Mouse (Mus musculus) macrophage (primary cell): ENCODE results near the gene Tubgcp2. TPM values are rescaled to one million over a fixed set of nuclear protein-coding genes. Genes with fewer than 3 reads are reported as not detected.

Source experiments
- H3K27ac ChIP-seq: fragments of 350-480 bp; formaldehyde crosslinking; 2 replicates; pipeline ENCODE4 v1.9.0; 2021
- H3K36me3 ChIP-seq: fragments of 350-480 bp; formaldehyde crosslinking; 2 replicates; pipeline ENCODE4 v1.9.0; 2021; ENCODE audit errors: inconsistent target
- H3K4me3 ChIP-seq: fragments of 350-480 bp; formaldehyde crosslinking; 2 replicates; pipeline ENCODE4 v1.9.0; 2021; ENCODE audit errors: inconsistent target
- H3K79me2 ChIP-seq: fragments of 350-480 bp; formaldehyde crosslinking; 2 replicates; pipeline ENCODE4 v1.9.0; 2021; ENCODE audit errors: inconsistent target
- WGBS: methylation state at CpG from one replicate; pipeline ENCODE4 v1.1.7; 2026; ENCODE audit warnings: inconsistent platforms; ENCODE audit not compliant: missing documents; 5-methylcytosine and 5-hydroxymethylcytosine counted together
- polyA plus RNA-seq: library from polyadenylated mRNA; stranded (reverse); fragments of 250-400 nt; gene quantifications from 3 replicates; pipeline ENCODE4 v1.2.4, GENCODE M21; 2018; ENCODE audit warnings: inconsistent platforms

Tubgcp2 gene
- polyA plus RNA-seq, 1 experiment from 2014 or later, result 21.1 TPM

- Histone ChIP-seq H3K27ac (no peak overlapping the region), H3K4me3 (no peak overlapping the region), H3K79me2 (no peaks in the 10 kb centered on the region), H3K36me3 (no peaks in the 10 kb centered on the region)
- WGBS, result 6% methylated on average over 11 of the region's 11 CpGs
Observed at GRCm38 (mm10) chr7:139957437-139957836, 79.0 kb downstream of the Tubgcp2 start.

DNA sequence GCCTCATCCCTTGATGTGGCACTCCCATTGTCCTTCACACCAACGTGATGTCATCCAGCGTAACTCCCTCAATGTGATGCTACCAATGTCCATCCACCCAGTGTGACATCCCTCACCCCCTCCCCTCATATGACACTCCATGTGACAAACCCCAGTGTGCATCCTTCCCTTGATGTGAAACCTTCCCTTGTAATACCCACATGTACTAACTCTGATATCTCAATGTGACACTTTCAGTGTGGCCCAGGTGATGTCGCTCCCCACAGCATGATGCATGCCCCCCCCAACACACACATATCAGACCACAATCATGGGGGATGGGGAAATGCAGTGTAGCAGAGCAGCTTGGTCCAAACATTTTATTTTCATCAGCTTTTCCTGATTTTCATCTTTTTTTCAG is 79.8 kb downstream of the Tubgcp2 start:
- no peak overlapping the region for H3K27ac ChIP-seq
- no peak overlapping the region for H3K4me3 ChIP-seq
- H3K79me2 ChIP-seq, result no peaks in the 10 kb centered on the region; the same call in 1 of the 2 replicates
- H3K36me3 ChIP-seq, result no peaks in the 10 kb centered on the region
- WGBS, result 92% methylated on average over 3 of the region's 3 CpGs

- WGBS, result 98% methylated on average over 4 of the region's 4 CpGs
Observed at GRCm38 (mm10) chr7:139955505-139955904, 81.0 kb downstream of the Tubgcp2 start.

DNA sequence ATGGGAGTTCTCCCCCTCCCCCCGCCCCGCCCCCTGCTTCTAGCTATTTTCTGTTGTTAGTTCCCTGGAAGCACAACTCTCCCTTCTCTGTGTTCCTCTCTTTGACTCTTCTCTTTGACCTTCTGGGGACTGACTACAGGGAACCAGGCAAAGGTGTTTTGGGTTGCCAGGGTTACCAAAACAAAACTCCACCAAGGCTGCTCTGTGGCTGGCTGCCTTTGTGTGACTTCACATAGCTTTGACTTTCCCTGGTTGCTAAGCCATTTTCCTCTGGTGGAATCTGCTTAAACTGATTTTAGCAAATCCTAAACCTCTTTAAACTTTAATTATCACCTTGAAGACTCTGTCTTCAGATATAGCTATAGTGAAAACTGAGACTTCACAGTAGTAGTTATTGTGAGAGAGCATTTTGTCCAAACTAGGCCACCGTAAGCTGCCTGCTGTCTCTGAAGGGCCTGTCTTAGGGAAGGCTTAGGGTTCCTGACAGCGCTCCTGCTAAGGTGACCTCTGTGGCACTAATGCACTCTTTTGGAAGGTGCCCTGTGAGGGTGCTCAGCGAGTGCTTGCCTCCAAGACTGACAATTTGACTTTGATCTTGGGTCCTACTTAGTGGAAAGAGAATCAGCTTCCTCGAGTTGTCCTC is 84.4 kb downstream of the Tubgcp2 start:
- Histone ChIP-seq H3K4me3 (no peak overlapping the region), H3K79me2 (no peaks in the 10 kb centered on the region; the same call in 1 of the 2 replicates), H3K27ac (no peak overlapping the region), H3K36me3 (no peaks in the 10 kb centered on the region)
- 88% methylated on average over 6 of the region's 6 CpGs for WGBS

More at GRCm38 (mm10) chr7:139955505-139955904, 81.0 kb downstream of the Tubgcp2 start:
- Histone ChIP-seq H3K4me3 (no peak overlapping the region), H3K36me3 (no peaks in the 10 kb centered on the region), H3K27ac (no peak overlapping the region), H3K79me2 (no peaks in the 10 kb centered on the region; the same call in 1 of the 2 replicates)

- WGBS, result 5% methylated on average over 13 of the region's 16 CpGs
- H3K79me2 ChIP-seq, result no peaks in the 10 kb centered on the region; the same call in 1 of the 2 replicates
- peak overlapping the region; percentile 86 for H3K4me3 ChIP-seq
- peak overlapping the region; percentile 49 for H3K27ac ChIP-seq
- H3K36me3 ChIP-seq, result no peaks in the 10 kb centered on the region
Observed at GRCm38 (mm10) chr7:139951079-139951478, 85.4 kb downstream of the Tubgcp2 start.

DNA sequence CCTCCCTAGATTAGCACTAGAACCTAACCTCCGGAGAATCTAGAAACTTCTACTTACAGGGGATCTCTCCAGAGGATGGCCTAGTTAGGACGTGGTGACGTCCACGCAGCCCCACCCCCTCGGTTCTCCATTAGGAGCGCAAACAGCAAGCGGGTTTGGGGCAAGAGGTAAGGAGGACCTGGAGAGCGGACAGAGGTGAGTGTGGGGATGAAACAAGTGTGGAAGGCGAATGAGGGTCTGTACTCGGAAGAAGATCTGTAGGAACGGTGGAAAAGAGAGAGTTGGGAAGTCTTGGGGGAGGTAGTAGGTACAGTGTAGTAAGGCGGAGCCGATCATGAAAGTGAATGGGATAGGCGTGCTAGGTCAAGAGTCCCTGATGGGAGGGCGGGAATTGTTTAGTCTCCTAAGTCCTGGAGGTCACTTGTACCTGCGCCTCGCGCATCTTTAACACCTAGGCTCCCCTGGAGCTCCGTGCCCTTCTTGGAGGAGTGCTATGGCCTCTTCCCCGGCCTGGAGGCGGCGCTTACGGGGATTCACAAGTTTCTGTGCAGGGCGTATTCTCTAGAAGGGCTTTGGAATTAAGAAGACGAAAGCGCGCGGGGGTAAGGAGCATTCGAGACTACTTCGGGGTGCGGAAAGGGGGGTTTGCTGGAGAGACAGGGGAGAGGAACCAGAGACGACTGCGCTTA is 86.0 kb downstream of the Tubgcp2 start:
- peak overlapping the region; percentile 49 for H3K27ac ChIP-seq
- peak overlapping the region; percentile 86 for H3K4me3 ChIP-seq
- under 1% methylated on average over 33 of the region's 33 CpGs for WGBS
- no peaks in the 10 kb centered on the region; the same call in 1 of the 2 replicates for H3K79me2 ChIP-seq
- H3K36me3 ChIP-seq, result no peaks in the 10 kb centered on the region

- Histone ChIP-seq H3K4me3 (peak overlapping the region; percentile 86), H3K36me3 (no peaks in the 10 kb centered on the region), H3K79me2 (no peaks in the 10 kb centered on the region; the same call in 1 of the 2 replicates), H3K27ac (peak overlapping the region; percentile 49; the same call in 1 of the 2 replicates)
- 4% methylated on average over 14 of the region's 15 CpGs for WGBS
Observed at GRCm38 (mm10) chr7:139949893-139950282, 86.6 kb downstream of the Tubgcp2 start.

DNA sequence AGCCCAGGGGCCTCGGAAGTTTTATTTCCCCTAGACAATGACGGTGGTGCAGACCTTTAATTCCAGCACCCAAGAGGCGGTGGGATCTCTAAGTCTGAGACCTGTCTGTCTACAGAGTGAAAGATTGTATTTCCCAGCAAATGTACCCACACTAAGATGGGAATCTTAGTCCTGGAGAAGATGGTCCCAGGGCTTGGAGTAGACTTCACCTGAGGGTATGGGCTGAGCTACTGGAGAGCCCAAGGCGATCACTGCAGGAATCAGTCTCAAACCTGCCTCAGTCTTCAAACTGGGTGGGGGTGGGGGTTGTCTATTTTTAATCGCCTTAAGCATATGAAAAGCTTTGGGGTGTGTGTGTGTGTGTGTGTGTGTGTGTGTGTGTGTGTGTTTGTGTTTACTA is 90.4 kb downstream of the Tubgcp2 start:
- no peaks in the 10 kb centered on the region for H3K79me2 ChIP-seq
- no peak overlapping the region for H3K27ac ChIP-seq
- no peaks in the 10 kb centered on the region for H3K36me3 ChIP-seq
- 79% methylated on average over 5 of the region's 5 CpGs for WGBS
- H3K4me3 ChIP-seq, result no peak overlapping the region

Other genes with a start within 250 kb of the Tubgcp2 start
- gene Adgra1, start 202.5 kb downstream of the Tubgcp2 start, polyA plus RNA-seq, result not detected in 3 replicates
- gene Kndc1, start 142.0 kb downstream of the Tubgcp2 start, polyA plus RNA-seq, result not detected in 3 replicates
- gene Utf1, start 92.9 kb downstream of the Tubgcp2 start, polyA plus RNA-seq, result not detected in 3 replicates
- gene 6430531B16Rik, start 57.9 kb downstream of the Tubgcp2 start, polyA plus RNA-seq, result 0.23 to 0.38 TPM in 2 of 3 replicates, not detected in the other
- gene Adam8, start 44.1 kb downstream of the Tubgcp2 start, polyA plus RNA-seq, result 169 to 1,404 TPM (median 407 TPM) in 3 replicates
- gene Zfp511, start 278 bp downstream of the Tubgcp2 start, polyA plus RNA-seq, result 11.9 to 14.7 TPM (median 14.1 TPM) in 3 replicates
- gene Msx3, start 12.4 kb upstream of the Tubgcp2 start, polyA plus RNA-seq, result not detected in 3 replicates
- gene Caly, start 45.9 kb upstream of the Tubgcp2 start, polyA plus RNA-seq, result not detected in 3 replicates
- gene Prap1, start 56.7 kb upstream of the Tubgcp2 start, polyA plus RNA-seq, result not detected in 3 replicates
- 7.9 to 11.8 TPM (median 11.6 TPM) in 3 replicates for gene Fuom, start 65.8 kb upstream of the Tubgcp2 start, polyA plus RNA-seq
- 20.7 to 41.5 TPM (median 38.8 TPM) in 3 replicates for gene Paox, start 79.1 kb upstream of the Tubgcp2 start, polyA plus RNA-seq
- gene Echs1, start 79.8 kb upstream of the Tubgcp2 start, polyA plus RNA-seq, result 47.2 to 96.9 TPM (median 73.4 TPM) in 3 replicates
- gene Mtg1, start 100.9 kb upstream of the Tubgcp2 start, polyA plus RNA-seq, result 8.3 to 14.7 TPM (median 9.4 TPM) in 3 replicates
- not detected in 3 replicates for gene Sprn, start 118.2 kb upstream of the Tubgcp2 start, polyA plus RNA-seq
- not detected in 3 replicates for gene Olfr522, start 128.1 kb upstream of the Tubgcp2 start, polyA plus RNA-seq
- not detected in 3 replicates for gene Olfr523, start 136.5 kb upstream of the Tubgcp2 start, polyA plus RNA-seq
- gene Olfr524, start 169.3 kb upstream of the Tubgcp2 start, polyA plus RNA-seq, result not detected in 3 replicates
- gene Cd163l1, start 181.6 kb upstream of the Tubgcp2 start, polyA plus RNA-seq, result not detected in 3 replicates
- not detected in 3 replicates for gene 5830411N06Rik, start 210.6 kb upstream of the Tubgcp2 start, polyA plus RNA-seq